Mouse (Mus musculus) MEL (cell line): Measurements from ENCODE around the gene Bglap2. TPM values are rescaled to one million over a fixed set of nuclear protein-coding genes. Genes with fewer than 3 reads are reported as not detected.

Experiments used
- DNase-seq: peaks from one replicate; pipeline ENCODE4 v3.0.0; 2011; ENCODE audit warnings: low read depth, low spot score
- H3K27ac ChIP-seq: 2 replicates; pipeline ENCODE4 v1.5.1; 2012; ENCODE audit warnings: low read depth, mild to moderate bottlenecking, control low read depth, low read length, moderate library complexity; ENCODE audit not compliant: control insufficient read depth
- H3K27me3 ChIP-seq, 2 experiments: fragments of 150-350 bp in 1 of 2; sonication (generic) in 1 of 2; 2 replicates each; pipeline ENCODE4 v1.6.1; 2012; ENCODE audit warnings: low read length in 2 of 2, mild to moderate bottlenecking in 2 of 2, improper control_type of control experiment in 1 of 2, moderate library complexity in 1 of 2; ENCODE audit not compliant: insufficient read depth in 2 of 2, control insufficient read depth in 1 of 2
- H3K36me3 ChIP-seq, 2 experiments: 2 replicates each; pipeline ENCODE4 v1.6.1; 2012 to 2014; ENCODE audit warnings: low read length in 2 of 2, improper control_type of control experiment in 1 of 2, inconsistent platforms in 1 of 2, mild to moderate bottlenecking in 1 of 2; ENCODE audit not compliant: insufficient read depth in 2 of 2, control insufficient read depth in 1 of 2
- H3K4me1 ChIP-seq, 2 experiments: fragments of 150-350 bp in 1 of 2; sonication (generic) in 1 of 2; 2 replicates each; pipeline ENCODE4 v1.6.1; 2012; ENCODE audit warnings: low read length in 2 of 2, improper control_type of control experiment in 1 of 2, mild to moderate bottlenecking in 1 of 2; ENCODE audit not compliant: insufficient read depth in 2 of 2, control insufficient read depth in 1 of 2
- H3K4me3 ChIP-seq, 2 experiments: fragments of 150-350 bp in 1 of 2; sonication (generic) in 1 of 2; 2 replicates each; pipeline ENCODE4 v1.5.1; 2012; ENCODE audit warnings: low read depth in 2 of 2, low read length in 2 of 2, mild to moderate bottlenecking in 2 of 2, moderate library complexity in 2 of 2, control low read depth in 1 of 2, improper control_type of control experiment in 1 of 2; ENCODE audit not compliant: control insufficient read depth in 1 of 2, insufficient read depth in 1 of 2
- H3K79me2 ChIP-seq: 2 replicates; pipeline ENCODE4 v1.6.1; 2012; ENCODE audit warnings: mild to moderate bottlenecking, low read length, moderate library complexity; ENCODE audit not compliant: control insufficient read depth, poor library complexity, insufficient read depth
- H3K9ac ChIP-seq: 2 replicates; pipeline ENCODE4 v1.6.1; 2012; ENCODE audit warnings: low read depth, mild to moderate bottlenecking, control low read depth, low read length, moderate library complexity; ENCODE audit not compliant: control insufficient read depth, poor library complexity, severe bottlenecking
- H3K9me3 ChIP-seq: fragments of 150-350 bp; sonication (generic); replicated peaks from 2 replicates; pipeline ENCODE4 v1.6.1; 2012; ENCODE audit warnings: mild to moderate bottlenecking, low read length, improper control_type of control experiment, moderate library complexity; ENCODE audit not compliant: insufficient read depth
- CHD1 ChIP-seq: IDR thresholded peaks from 2 replicates; pipeline ENCODE4 v1.6.1; 2012; ENCODE audit warnings: low read depth, mild to moderate bottlenecking, inconsistent platforms, low read length, improper control_type of control experiment
- CHD2 ChIP-seq: IDR thresholded peaks from 2 replicates; pipeline ENCODE4 v1.6.1; 2011; ENCODE audit warnings: low read length, improper control_type of control experiment
- CTCF ChIP-seq, 3 experiments: IDR thresholded peaks in 2 of 3; conservative IDR thresholded peaks in 1 of 3; 2 replicates each; pipeline ENCODE4 v1.5.1; 2011 to 2012; ENCODE audit warnings: low read length in 3 of 3, low read depth in 2 of 3, mild to moderate bottlenecking in 2 of 3, improper control_type of control experiment in 1 of 3, inconsistent platforms in 1 of 3, mixed read lengths in 1 of 3, moderate library complexity in 1 of 3; ENCODE audit not compliant: control insufficient read depth in 1 of 3, insufficient read depth in 1 of 3, poor library complexity in 1 of 3, severe bottlenecking in 1 of 3
- ELF1 ChIP-seq: IDR thresholded peaks from 2 replicates; pipeline ENCODE4 v1.6.1; 2014; ENCODE audit warnings: low read depth, mild to moderate bottlenecking, inconsistent platforms, low read length, improper control_type of control experiment, moderate library complexity
- ETS1 ChIP-seq: IDR thresholded peaks from 2 replicates; pipeline ENCODE4 v1.6.1; 2012; ENCODE audit warnings: low read depth, mild to moderate bottlenecking, inconsistent platforms, low read length, improper control_type of control experiment, moderate library complexity
- JUND ChIP-seq: IDR thresholded peaks from 2 replicates; pipeline ENCODE4 v1.6.1; 2011; ENCODE audit warnings: low read depth, mild to moderate bottlenecking, improper control_type of control experiment, low read length
- KAT2A ChIP-seq: conservative IDR thresholded peaks from 2 replicates; pipeline ENCODE4 v1.6.1; 2012; ENCODE audit warnings: low read depth, low read length, improper control_type of control experiment, inconsistent platforms
- MAFK ChIP-seq: IDR thresholded peaks from 2 replicates; pipeline ENCODE4 v1.6.1; 2011; ENCODE audit warnings: low read depth, mild to moderate bottlenecking, low read length, improper control_type of control experiment, borderline replicate concordance
- MAX ChIP-seq: IDR thresholded peaks from 2 replicates; pipeline ENCODE4 v1.6.1; 2011; ENCODE audit warnings: low read length, improper control_type of control experiment
- MAZ ChIP-seq: IDR thresholded peaks from 2 replicates; pipeline ENCODE4 v1.6.1; 2012; ENCODE audit warnings: low read depth, mild to moderate bottlenecking, inconsistent platforms, low read length, improper control_type of control experiment
- MEF2A ChIP-seq: IDR thresholded peaks from 2 replicates; pipeline ENCODE4 v1.6.1; 2014; ENCODE audit warnings: low read depth, mild to moderate bottlenecking, inconsistent platforms, low read length, improper control_type of control experiment; ENCODE audit not compliant: poor library complexity, insufficient replicate concordance, severe bottlenecking; ENCODE audit errors: extremely low read depth
- MXI1 ChIP-seq: IDR thresholded peaks from 2 replicates; pipeline ENCODE4 v1.6.1; 2011; ENCODE audit warnings: mild to moderate bottlenecking, low read depth, low read length, improper control_type of control experiment
- MYB ChIP-seq: IDR thresholded peaks from 2 replicates; pipeline ENCODE4 v1.6.1; 2011; ENCODE audit warnings: mild to moderate bottlenecking, low read depth, low read length, improper control_type of control experiment
- MYC ChIP-seq: IDR thresholded peaks from 2 replicates; pipeline ENCODE4 v1.6.1; 2011; ENCODE audit warnings: low read depth, mild to moderate bottlenecking, low read length, improper control_type of control experiment, moderate library complexity
- NELFE ChIP-seq: IDR thresholded peaks from 2 replicates; pipeline ENCODE4 v1.6.1; 2011; ENCODE audit warnings: low read depth, low read length, improper control_type of control experiment
- NRF1 ChIP-seq: IDR thresholded peaks from 2 replicates; pipeline ENCODE4 v1.6.1; 2014; ENCODE audit warnings: low read depth, mild to moderate bottlenecking, inconsistent platforms, low read length, improper control_type of control experiment, moderate library complexity; ENCODE audit not compliant: poor library complexity, insufficient read depth, severe bottlenecking
- POLR2A ChIP-seq, 2 experiments: IDR thresholded peaks; 2 replicates each; pipeline ENCODE4 v1.6.1; 2011 to 2012; ENCODE audit warnings: low read length in 2 of 2, mild to moderate bottlenecking in 2 of 2, control low read depth in 1 of 2, improper control_type of control experiment in 1 of 2, low read depth in 1 of 2, moderate library complexity in 1 of 2; ENCODE audit not compliant: control insufficient read depth in 1 of 2, insufficient read depth in 1 of 2, poor library complexity in 1 of 2
- POLR2AphosphoS5 ChIP-seq: IDR thresholded peaks from 2 replicates; pipeline ENCODE4 v1.6.1; 2012; ENCODE audit warnings: low read depth, borderline replicate concordance, mild to moderate bottlenecking, inconsistent platforms, low read length, moderate library complexity, mixed read lengths
- RAD21 ChIP-seq: IDR thresholded peaks from 2 replicates; pipeline ENCODE4 v1.6.1; 2011; ENCODE audit warnings: mild to moderate bottlenecking, low read depth, low read length, improper control_type of control experiment
- RCOR1 ChIP-seq: IDR thresholded peaks from 2 replicates; pipeline ENCODE4 v1.6.1; 2012; ENCODE audit warnings: low read depth, mild to moderate bottlenecking, inconsistent platforms, low read length, improper control_type of control experiment
- SIN3A ChIP-seq: IDR thresholded peaks from 2 replicates; pipeline ENCODE4 v1.6.1; 2012; ENCODE audit warnings: low read length, improper control_type of control experiment, inconsistent platforms
- TBP ChIP-seq: IDR thresholded peaks from 2 replicates; pipeline ENCODE4 v1.8.0; 2011; ENCODE audit warnings: low read depth, low read length, improper control_type of control experiment
- USF1 ChIP-seq: IDR thresholded peaks from 2 replicates; pipeline ENCODE4 v1.6.1; 2014; ENCODE audit warnings: low read depth, mild to moderate bottlenecking, inconsistent platforms, low read length, improper control_type of control experiment, moderate library complexity
- USF2 ChIP-seq, 2 experiments: IDR thresholded peaks; 2 replicates each; pipeline ENCODE4 v1.6.1; 2011 to 2012; ENCODE audit warnings: improper control_type of control experiment in 2 of 2, low read length in 2 of 2, borderline replicate concordance in 1 of 2, inconsistent platforms in 1 of 2, low read depth in 1 of 2, mild to moderate bottlenecking in 1 of 2; ENCODE audit not compliant: insufficient read depth in 1 of 2
- ZC3H11A ChIP-seq: IDR thresholded peaks from 2 replicates; pipeline ENCODE4 v1.6.1; 2012; ENCODE audit warnings: low read depth, mild to moderate bottlenecking, inconsistent platforms, low read length, improper control_type of control experiment
- ZKSCAN1 ChIP-seq: IDR thresholded peaks from 2 replicates; pipeline ENCODE4 v1.6.1; 2012; ENCODE audit warnings: low read depth, mild to moderate bottlenecking, inconsistent platforms, low read length, improper control_type of control experiment, moderate library complexity
- ZMIZ1 ChIP-seq: IDR thresholded peaks from 2 replicates; pipeline ENCODE4 v1.6.1; 2012; ENCODE audit warnings: low read depth, mild to moderate bottlenecking, inconsistent platforms, low read length, improper control_type of control experiment, moderate library complexity
- ZNF384 ChIP-seq: IDR thresholded peaks from 2 replicates; pipeline ENCODE4 v1.6.1; 2012; ENCODE audit warnings: low read depth, mild to moderate bottlenecking, inconsistent platforms, low read length, improper control_type of control experiment
- polyA plus RNA-seq, 2 experiments: library from polyadenylated mRNA; stranded (reverse) in 1 of 2; unstranded in 1 of 2; fragments of >175 nt in 1 of 2; fragments of >200 nt in 1 of 2; gene quantifications; 2 replicates each; pipeline versions ENCODE4 v1.2.1 to v1.2.4; 2012; ENCODE audit warnings: low replicate concordance in 2 of 2, low read depth in 1 of 2; ENCODE audit not compliant: insufficient read length in 2 of 2, insufficient read depth in 1 of 2, missing spikeins in 1 of 2
- total RNA-seq: library from RNA; depleted of rRNA; stranded (reverse); fragments of 300-350 nt; gene quantifications from 2 replicates; pipeline ENCODE4 v1.2.3, GENCODE M21; 2012

Bglap2 gene
- total and polyA plus RNA-seq, 3 experiments, result not detected

- Histone ChIP-seq H3K27ac (peak overlapping the region; percentile 84), H3K9ac (peak overlapping the region; percentile 95), H3K27me3 (no peaks in the 10 kb centered on the region), H3K36me3 (peaks cover 0 to 15% of the 10 kb centered on the region in 2 experiments; a peak in 3 of 4 replicates), H3K9me3 (no peaks in the 10 kb centered on the region), H3K4me3 (peak overlapping the region; percentile 55 to 87), H3K4me1 (peaks cover 0 to 26% of the 10 kb centered on the region in 2 experiments; a peak in 3 of 4 replicates), H3K79me2 (peaks cover 26% of the 10 kb centered on the region)
- no peak for DNase-seq
- no peak for TF ChIP-seq CHD2
- TF ChIP-seq JUND, result no peak
- TF ChIP-seq CHD1, result peak; percentile 28; the same call in 1 of the 2 replicates
- no peak for TF ChIP-seq ZC3H11A
- TF ChIP-seq NRF1, result no peak
These were observed 32.1 kb upstream of the Bglap2 start for GRCm38 (mm10) chr3:88410645-88411031.

GRCm38 (mm10) chr3:88409741-88410644, 31.5 kb upstream of the Bglap2 start, which contains the start of gene Pmf1:
TSS of gene Pmf1 (minus strand) at chr3:88410331.
- no peaks in the 10 kb centered on the region for H3K9me3 ChIP-seq
- peak within 1 kb of the TSS; percentile 97 for H3K27ac ChIP-seq
- no peaks in the 10 kb centered on the region for H3K27me3 ChIP-seq
- peaks cover 26% of the 10 kb centered on the region for H3K79me2 ChIP-seq
- H3K4me1 ChIP-seq, result peaks cover 0 to 26% of the 10 kb centered on the region in 2 experiments; a peak in 3 of 4 replicates
- H3K9ac ChIP-seq, result peak within 1 kb of the TSS; percentile 95
- peak within 1 kb of the TSS; percentile 55 to 87 for H3K4me3 ChIP-seq
- H3K36me3 ChIP-seq, result peaks cover 0 to 15% of the 10 kb centered on the region in 2 experiments; a peak in 2 of 4 replicates
- peak; percentile 99 for DNase-seq
- TF ChIP-seq CHD1 (0 out of 2 replicates have a peak, but pooled peaks have one; percentile 25), USF1 (peak; percentile 99), KAT2A (peak; percentile 55; the same call in 1 of the 2 replicates), MAX (peak; percentile 97), MAZ (peak; percentile 94; the same call in 1 of the 2 replicates), ZKSCAN1 (peak; percentile 69; the same call in 1 of the 2 replicates), MYC (peak; percentile 94), ZMIZ1 (peak; percentile 64; the same call in 1 of the 2 replicates), ELF1 (peak; percentile 53; the same call in 1 of the 2 replicates), ZNF384 (peak; percentile 93), MAFK (no peak), MEF2A (no peak), ETS1 (0 out of 2 replicates have a peak, but pooled peaks have one; percentile 38), SIN3A (peak; percentile 93), CHD2 (peak; percentile 95), JUND (no peak), MYB (no peak), CTCF (IDR thresholded peaks at IDR 0.05 in 2 of 3, conservative IDR thresholded peaks at IDR 0.05 in 1 of 3; ENCODE audit: control insufficient read depth in 1 of 3, insufficient read depth in 1 of 3, low read depth in 2 of 3, low read length in 3 of 3, poor library complexity in 1 of 3, severe bottlenecking in 1 of 3) (no peak), POLR2AphosphoS5 (peak; percentile 93), RCOR1 (no peak), RAD21 (no peak), POLR2A (IDR thresholded peaks at IDR 0.05; ENCODE audit: control insufficient read depth in 1 of 2, insufficient read depth in 1 of 2, low read depth in 1 of 2, low read length in 2 of 2, poor library complexity in 1 of 2) (peak; percentile 97 to 99), USF2 (IDR thresholded peaks at IDR 0.05; ENCODE audit: borderline replicate concordance in 1 of 2, insufficient read depth in 1 of 2, low read depth in 1 of 2, low read length in 2 of 2) (peak; percentile 66 to 88; a peak in 3 of 4 replicates), TBP (peak; percentile 80), MXI1 (peak; percentile 94), NELFE (peak; percentile 96)
